ENCODE assay signal across 23 mouse cellular contexts in the genomic region with DNA sequence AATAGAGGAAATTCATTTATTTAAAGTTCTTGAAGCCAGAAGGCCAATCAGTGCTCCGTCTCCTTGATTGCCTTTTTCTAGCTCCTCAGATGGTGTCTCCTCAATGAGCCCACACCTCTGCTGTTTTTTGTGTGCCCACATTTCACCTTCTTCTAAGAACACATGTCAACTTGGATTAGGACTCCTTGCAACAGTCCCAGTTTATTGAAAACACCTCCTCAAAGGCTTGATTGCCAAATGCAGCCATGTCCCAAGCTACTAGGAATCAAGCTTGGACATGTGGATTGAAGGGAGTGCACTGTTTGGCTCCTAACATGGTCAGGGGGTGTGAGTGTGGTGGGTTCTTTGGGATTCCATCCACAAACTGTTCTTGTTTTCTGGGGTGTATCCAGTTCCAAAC.
A peak's percentile ranks its signal among the peaks of the same experiment; 100 is the strongest.
DNase-seq lines count a peak whose midpoint lies in the region; ATAC-seq lines count a peak whose summit lies in the region.
"Had no signal": no experiment of that assay in that cellular context is flagged by ENCODE, and none has a peak within 500 bp of the region (broad histone marks: within the 10 kb centered on the region; RNA-seq: fewer than 3 reads in every experiment).

No protein-coding gene starts in this region.

- 79% methylated on average over 1 of the region's 1 CpGs for WGBS in liver, embryonic 11.5 days

- H3K27me3 ChIP-seq in liver, embryonic 11.5 days (replicated peaks; ENCODE audit: control insufficient read depth, insufficient read depth, low read length) = no peaks in the 10 kb centered on the region
- H3K27me3 ChIP-seq: forebrain, embryonic 13.5 days; hindbrain, embryonic 13.5 days; limb, embryonic 15.5 days; liver, embryonic 15.5 days; lung, embryonic 15.5 days; megakaryocyte, embryonic 14.5 days; midbrain, embryonic 13.5 days had no signal

- H3K9ac ChIP-seq in liver, embryonic 11.5 days (ENCODE audit: low read depth, low read length) = no peak overlapping the region
- H3K9ac ChIP-seq: forebrain, embryonic 13.5 days; hindbrain, embryonic 13.5 days; limb, embryonic 15.5 days; liver, embryonic 15.5 days; lung, embryonic 15.5 days; midbrain, embryonic 13.5 days had no signal

- H3K9me3 ChIP-seq in liver, embryonic 11.5 days (ENCODE audit: control insufficient read depth, low read length) = no peaks in the 10 kb centered on the region
- H3K9me3 ChIP-seq: forebrain, embryonic 13.5 days; hindbrain, embryonic 13.5 days; limb, embryonic 15.5 days; liver, embryonic 15.5 days; lung, embryonic 15.5 days; megakaryocyte, embryonic 14.5 days; midbrain, embryonic 13.5 days had no signal

- no peak for ATAC-seq in liver, embryonic 11.5 days (replicated peaks; ENCODE audit: low FRiP score)
- ATAC-seq: CD4-positive, CD25-positive, alpha-beta regulatory T cell, adult 4 months; forebrain, embryonic 13.5 days; midbrain, embryonic 13.5 days had no signal

- H3K4me3 ChIP-seq in liver, embryonic 11.5 days (ENCODE audit: low read depth, low read length) = no peak overlapping the region
- H3K4me3 ChIP-seq: forebrain, embryonic 13.5 days; heart, adult 2 months; hindbrain, embryonic 13.5 days; limb, embryonic 15.5 days; liver, embryonic 15.5 days; lung, embryonic 15.5 days; megakaryocyte, embryonic 14.5 days; midbrain, embryonic 13.5 days had no signal

- no peaks in the 10 kb centered on the region for H3K4me1 ChIP-seq in liver, embryonic 11.5 days (replicated peaks; ENCODE audit: control insufficient read depth, insufficient read depth, low read length)
- H3K4me1 ChIP-seq: forebrain, embryonic 13.5 days; hindbrain, embryonic 13.5 days; limb, embryonic 15.5 days; liver, embryonic 15.5 days; lung, embryonic 15.5 days; megakaryocyte, embryonic 14.5 days; midbrain, embryonic 13.5 days had no signal

- DNase-seq in frontal cortex, postnatal 36 days (ENCODE audit: low spot score in 2 of 2) = peak; percentile 31 to 70
- DNase-seq in frontal cortex, postnatal 14 days (ENCODE audit: low spot score in 2 of 2) = no peak
- DNase-seq in left cerebral cortex, adult 18-20 months (ENCODE audit: low spot score in 2 of 2) = peak; percentile 20 to 45
- DNase-seq in left cerebral cortex, adult 11 months (ENCODE audit: low spot score) = no peak
- peak; percentile 24 to 26 for DNase-seq in right cerebral cortex, adult 2 months (ENCODE audit: low spot score in 2 of 2)
- no peak for DNase-seq in right cerebral cortex, postnatal 14 days
- DNase-seq in liver, embryonic 11.5 days (ENCODE audit: low spot score) = no peak
- DNase-seq: adrenal gland, postnatal 25 days; cerebellum, adult 9-10 months; gastrocnemius, postnatal 36 days; heart, adult 2 months; heart, postnatal 36 days; kidney, adult 11 months; lung, postnatal 36 days; thymus, postnatal 14 days had no signal

- H3K36me3 ChIP-seq in liver, embryonic 11.5 days (ENCODE audit: control insufficient read depth, insufficient read depth, low read length) = no peaks in the 10 kb centered on the region
- H3K36me3 ChIP-seq: hindbrain, embryonic 13.5 days; limb, embryonic 15.5 days; liver, embryonic 15.5 days; lung, embryonic 15.5 days; midbrain, embryonic 13.5 days had no signal

- H3K4me2 ChIP-seq in liver, embryonic 11.5 days = no peak overlapping the region
- H3K4me2 ChIP-seq: forebrain, embryonic 13.5 days; hindbrain, embryonic 13.5 days; limb, embryonic 15.5 days; liver, embryonic 15.5 days; lung, embryonic 15.5 days; midbrain, embryonic 13.5 days had no signal

- H3K27ac ChIP-seq in liver, embryonic 11.5 days (ENCODE audit: low read depth, low read length) = no peak overlapping the region
- H3K27ac ChIP-seq: forebrain, embryonic 13.5 days; heart, adult 2 months; hindbrain, embryonic 13.5 days; limb, embryonic 15.5 days; liver, embryonic 15.5 days; lung, embryonic 15.5 days; midbrain, embryonic 13.5 days had no signal

Comparison
In these comparisons a context has a peak if more than half of its experiments do, and no peak if none do; other contexts are left out.
1. DNase-seq: peak in frontal cortex, postnatal 36 days (2 of 2), left cerebral cortex, adult 18-20 months (2 of 2) and right cerebral cortex, adult 2 months (2 of 2); none in frontal cortex, postnatal 14 days (0 of 2), left cerebral cortex, adult 11 months (single experiment), right cerebral cortex, postnatal 14 days (single experiment) and liver, embryonic 11.5 days (single experiment).